Mouse (Mus musculus) cerebellum, postnatal 10 days (tissue): Measurements from ENCODE around the gene Dnmt3a.
A peak's percentile ranks its signal among the peaks of the same experiment; 100 is the strongest.

Experiments used
- DNase-seq, 2 experiments: peaks; one replicate each; pipeline ENCODE4 v3.0.0; 2021; ENCODE audit warnings: mixed read lengths in 2 of 2

Dnmt3a gene

GRCm38 (mm10) chr12:3787541-3787940 is 18.3 kb upstream of the Dnmt3a start:
- peak; percentile 73 to 74 for DNase-seq

- DNase-seq, result peak; percentile 57 to 58
Observed at GRCm38 (mm10) chr12:3788421-3789051, 17.3 kb upstream of the Dnmt3a start.

GRCm38 (mm10) chr12:3789626-3790185 is 16.1 kb upstream of the Dnmt3a start:
- peak in 1 of 2 experiments; percentile 34 for DNase-seq

GRCm38 (mm10) chr12:3791257-3791656 is 14.6 kb upstream of the Dnmt3a start:
- peak in 1 of 2 experiments; percentile 37 for DNase-seq

- peak; percentile 99 for DNase-seq
Observed at GRCm38 (mm10) chr12:3791732-3792131, 14.1 kb upstream of the Dnmt3a start.

- no peak for DNase-seq
Observed at GRCm38 (mm10) chr12:3792248-3792647, 13.6 kb upstream of the Dnmt3a start.

GRCm38 (mm10) chr12:3795569-3795968 is 10.2 kb upstream of the Dnmt3a start:
- no peak for DNase-seq

GRCm38 (mm10) chr12:3799551-3799950 is 6.3 kb upstream of the Dnmt3a start:
- DNase-seq, result no peak

- DNase-seq, result peak; percentile 88 to 91
Observed at GRCm38 (mm10) chr12:3806271-3806684, 471 bp downstream of the Dnmt3a start.

- DNase-seq, result peak; percentile 82 to 88
Observed at GRCm38 (mm10) chr12:3806703-3807547, 1.1 kb downstream of the Dnmt3a start.

- DNase-seq, result peak; percentile 84 to 85
Observed at GRCm38 (mm10) chr12:3807548-3808395, 2.0 kb downstream of the Dnmt3a start.

GRCm38 (mm10) chr12:3808396-3808981 is 2.7 kb downstream of the Dnmt3a start:
- peak in 1 of 2 experiments; percentile 42 for DNase-seq

GRCm38 (mm10) chr12:3809520-3810180 is 3.8 kb downstream of the Dnmt3a start:
- DNase-seq, result peak in 1 of 2 experiments; percentile 39

GRCm38 (mm10) chr12:3810455-3810854 is 4.6 kb downstream of the Dnmt3a start:
- no peak for DNase-seq

- peak in 1 of 2 experiments; percentile 11 for DNase-seq
Observed at GRCm38 (mm10) chr12:3811596-3811995, 5.8 kb downstream of the Dnmt3a start.

- DNase-seq, result peak in 1 of 2 experiments; percentile 9
Observed at GRCm38 (mm10) chr12:3812251-3812650, 6.4 kb downstream of the Dnmt3a start.

- DNase-seq, result peak in 1 of 2 experiments; percentile 15
Observed at GRCm38 (mm10) chr12:3813138-3813537, 7.3 kb downstream of the Dnmt3a start.

- DNase-seq, result no peak
Observed at GRCm38 (mm10) chr12:3815386-3815785, 9.6 kb downstream of the Dnmt3a start.

- DNase-seq, result peak; percentile 59 to 73
Observed at GRCm38 (mm10) chr12:3817033-3817432, 11.2 kb downstream of the Dnmt3a start.

GRCm38 (mm10) chr12:3817566-3817965 is 11.8 kb downstream of the Dnmt3a start:
- peak; percentile 72 to 76 for DNase-seq

- DNase-seq, result peak; percentile 38 to 45
Observed at GRCm38 (mm10) chr12:3819899-3820298, 14.1 kb downstream of the Dnmt3a start.

- no peak for DNase-seq
Observed at GRCm38 (mm10) chr12:3823408-3823807, 17.6 kb downstream of the Dnmt3a start.
